Mouse (Mus musculus) brain, embryonic 14.5 days (tissue): ENCODE results near the gene Gnpnat1.

Experiments
- CTCF ChIP-seq: fragments of 200-500 bp; IDR thresholded peaks from 2 replicates; pipeline ENCODE4 v1.5.1; 2012; ENCODE audit warnings: inconsistent platforms, mild to moderate bottlenecking, moderate library complexity, borderline replicate concordance; ENCODE audit not compliant: insufficient read depth, insufficient read length; ENCODE audit errors: extremely low read depth
- POLR2A ChIP-seq: fragments of 200-500 bp; IDR thresholded peaks from 2 replicates; pipeline ENCODE4 v1.6.1; 2012; ENCODE audit warnings: mild to moderate bottlenecking, inconsistent platforms, borderline replicate concordance; ENCODE audit not compliant: poor library complexity, insufficient read depth, insufficient read length, severe bottlenecking; ENCODE audit errors: extremely low read depth

DNA sequence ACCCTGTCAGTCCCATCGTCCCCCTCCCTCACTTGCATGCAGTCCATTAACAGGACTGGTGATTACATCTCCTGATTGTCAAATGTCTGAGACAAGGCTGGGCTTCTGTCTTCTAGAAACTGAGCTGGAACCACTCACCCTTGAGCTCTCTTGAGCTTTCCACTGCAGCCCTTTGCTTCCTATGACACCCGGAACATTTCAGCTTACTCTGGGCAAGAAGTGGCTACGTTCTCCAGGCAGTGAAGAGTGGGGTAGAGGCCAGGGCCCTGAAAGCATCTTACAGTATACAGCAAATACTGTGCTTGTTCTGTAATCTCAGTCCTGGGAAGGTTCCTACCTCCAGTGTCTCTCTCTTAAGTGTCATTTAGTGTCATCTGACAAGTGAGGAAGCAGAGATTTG, 15.5 kb downstream of the Gnpnat1 start:
- TF ChIP-seq POLR2A (no peak), CTCF (no peak)
